Mouse (Mus musculus) thymus, postnatal 36 days (tissue): ENCODE data around the gene Nxt1.
A peak's percentile ranks its signal among the peaks of the same experiment; 100 is the strongest.

Experiments
- DNase-seq, 2 experiments: peaks; one replicate each; pipeline ENCODE4 v3.0.0; 2022; ENCODE audit warnings: mixed read lengths in 2 of 2

The Nxt1 gene

GRCm38 (mm10) chr2:148672199-148673096 lies at the start of gene Nxt1:
Gene Nxt1 (plus strand): TSS chr2:148672601.
- peak; percentile 99 to 100 for DNase-seq

- DNase-seq = no peak
Measured at GRCm38 (mm10) chr2:148623067-148623466, 49.3 kb upstream of the Nxt1 start.

GRCm38 (mm10) chr2:148624484-148624883 lies 47.9 kb upstream of the Nxt1 start:
- DNase-seq = no peak

GRCm38 (mm10) chr2:148627011-148627471 lies 45.4 kb upstream of the Nxt1 start:
- no peak for DNase-seq

- no peak for DNase-seq
Measured at GRCm38 (mm10) chr2:148631011-148631410, 41.4 kb upstream of the Nxt1 start.

- DNase-seq = no peak
Measured at GRCm38 (mm10) chr2:148631602-148632001, 40.8 kb upstream of the Nxt1 start.

- DNase-seq = no peak
Measured at GRCm38 (mm10) chr2:148634466-148634865, 37.9 kb upstream of the Nxt1 start.

- no peak for DNase-seq
Measured at GRCm38 (mm10) chr2:148642610-148643370, 29.6 kb upstream of the Nxt1 start.

- no peak for DNase-seq
Measured at GRCm38 (mm10) chr2:148644421-148645000, 27.9 kb upstream of the Nxt1 start.

- DNase-seq = no peak
Measured at GRCm38 (mm10) chr2:148650587-148651357, 21.6 kb upstream of the Nxt1 start.

GRCm38 (mm10) chr2:148654961-148655360 lies 17.4 kb upstream of the Nxt1 start:
- DNase-seq = peak; percentile 55 to 58

GRCm38 (mm10) chr2:148663458-148663857 lies 8.9 kb upstream of the Nxt1 start:
- no peak for DNase-seq

- DNase-seq = no peak
Measured at GRCm38 (mm10) chr2:148677801-148678200, 5.4 kb downstream of the Nxt1 start.

GRCm38 (mm10) chr2:148679346-148679745 lies 6.9 kb downstream of the Nxt1 start:
- no peak for DNase-seq

GRCm38 (mm10) chr2:148680775-148681291 lies 8.4 kb downstream of the Nxt1 start, which contains the start of gene Gzf1:
Gene Gzf1 (plus strand): TSS chr2:148681023.
- peak; percentile 97 for DNase-seq

- peak; percentile 58 to 69 for DNase-seq
Measured at GRCm38 (mm10) chr2:148681461-148681891, 9.1 kb downstream of the Nxt1 start.

GRCm38 (mm10) chr2:148683031-148683430 lies 10.6 kb downstream of the Nxt1 start:
- no peak for DNase-seq

- DNase-seq = no peak
Measured at GRCm38 (mm10) chr2:148684972-148685371, 12.6 kb downstream of the Nxt1 start.

- DNase-seq = no peak
Measured at GRCm38 (mm10) chr2:148685709-148686108, 13.3 kb downstream of the Nxt1 start.

GRCm38 (mm10) chr2:148686862-148687261 lies 14.5 kb downstream of the Nxt1 start:
- DNase-seq = no peak

- no peak for DNase-seq
Measured at GRCm38 (mm10) chr2:148687971-148688370, 15.6 kb downstream of the Nxt1 start.
